ENCODE assay signal across 8 mouse cellular contexts in genomic region chr8:4677265-4678217, GRCm38 (mm10).
DNase-seq lines count a peak whose midpoint lies in the region; ATAC-seq lines count a peak whose summit lies in the region.

No protein-coding gene starts in this region.

- DNase-seq in T-cell, adult 2 months (ENCODE audit: low spot score), result peak; percentile 98
- DNase-seq in cerebellum, postnatal 36 days, result peak; percentile 99
- DNase-seq in frontal cortex, postnatal 36 days (ENCODE audit: low spot score in 2 of 2), result peak; percentile 97 to 98
- peak; percentile 97 for DNase-seq in left cerebral cortex, adult 11 months (ENCODE audit: low spot score)
- DNase-seq in lung, postnatal 4 days, result peak; percentile 98 to 99
- peak; percentile 94 for DNase-seq in retina, postnatal 7 days (ENCODE audit: low read depth, low spot score)
- DNase-seq in urinary bladder, adult 2 months (ENCODE audit: low spot score), result peak; percentile 93

- H3K4me1 ChIP-seq in hindbrain, embryonic 15.5 days (replicated peaks), result peaks cover 7% of the 10 kb centered on the region

- ATAC-seq in hindbrain, embryonic 15.5 days (ENCODE audit: low FRiP score, low read depth), result peak; percentile 96

- no peaks in the 10 kb centered on the region for H3K27me3 ChIP-seq in hindbrain, embryonic 15.5 days

- peak overlapping the region; percentile 64 for H3K4me3 ChIP-seq in hindbrain, embryonic 15.5 days

- peak overlapping the region; percentile 99 for H3K27ac ChIP-seq in hindbrain, embryonic 15.5 days (replicated peaks)

- H3K4me2 ChIP-seq in hindbrain, embryonic 15.5 days, result peak overlapping the region; percentile 62

- peak overlapping the region; percentile 83 for H3K9ac ChIP-seq in hindbrain, embryonic 15.5 days

- H3K9me3 ChIP-seq in hindbrain, embryonic 15.5 days, result no peaks in the 10 kb centered on the region

- under 1% methylated on average over 72 of the region's 72 CpGs for WGBS in hindbrain, embryonic 15.5 days

- no peaks in the 10 kb centered on the region for H3K36me3 ChIP-seq in hindbrain, embryonic 15.5 days

Comparison
In these comparisons a context has a peak if more than half of its experiments do, and no peak if none do; other contexts are left out.
1. Peak in every context shown above with its lines: DNase-seq, ATAC-seq, H3K4me3 ChIP-seq and H3K27ac ChIP-seq.